25 mouse cellular contexts compared by ENCODE assay signal in the genomic region with DNA sequence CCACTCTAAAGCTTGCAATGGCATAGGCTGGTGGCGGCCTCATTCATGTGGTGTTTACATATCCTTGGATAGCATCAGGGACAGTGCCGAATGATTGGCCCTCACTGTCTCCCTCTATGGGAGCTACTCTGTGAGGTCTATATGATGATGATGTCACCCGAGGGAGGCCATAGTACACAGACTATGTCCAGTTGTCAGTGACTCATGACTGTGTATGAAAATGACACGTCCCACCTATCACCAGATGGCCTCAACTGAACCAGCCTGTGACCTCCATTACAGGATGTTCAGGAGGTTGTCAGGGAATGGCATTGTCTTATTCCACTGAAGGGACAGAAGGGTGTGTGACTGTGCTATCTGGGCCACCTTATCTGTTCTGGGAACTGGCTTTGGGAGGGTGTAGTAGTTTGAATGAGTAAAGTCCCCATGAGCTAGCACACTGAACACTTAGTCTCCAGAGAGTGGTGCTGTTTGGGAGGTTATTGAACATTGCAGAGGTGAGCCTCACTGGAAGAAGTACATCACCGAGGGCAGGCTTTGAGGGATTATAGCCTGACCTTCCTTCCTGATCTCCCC.
DNase-seq lines count a peak whose midpoint lies in the region; ATAC-seq lines count a peak whose summit lies in the region.
"Had no signal": no experiment of that assay in that cellular context is flagged by ENCODE, and none has a peak within 500 bp of the region (broad histone marks: within the 10 kb centered on the region; RNA-seq: fewer than 3 reads in every experiment).

No protein-coding gene starts in this region.

- no peaks in the 10 kb centered on the region for H3K27me3 ChIP-seq in liver, embryonic 11.5 days (replicated peaks; ENCODE audit: control insufficient read depth, insufficient read depth, low read length)
- no peaks in the 10 kb centered on the region for H3K27me3 ChIP-seq in stomach, embryonic 14.5 days (ENCODE audit: control insufficient read depth, insufficient read depth, low read length)
- H3K27me3 ChIP-seq: embryonic facial prominence, embryonic 13.5 days; hindbrain, embryonic 15.5 days; Patski had no signal

- 71% methylated on average over 5 of the region's 5 CpGs for WGBS in liver, embryonic 11.5 days
- WGBS in stomach, embryonic 14.5 days: 79% methylated on average over 5 of the region's 5 CpGs

- H3K9me3 ChIP-seq in liver, embryonic 11.5 days (ENCODE audit: control insufficient read depth, low read length): no peaks in the 10 kb centered on the region
- H3K9me3 ChIP-seq in stomach, embryonic 14.5 days (ENCODE audit: control insufficient read depth, low read depth, low read length): no peaks in the 10 kb centered on the region
- H3K9me3 ChIP-seq: embryonic facial prominence, embryonic 13.5 days; heart, embryonic 13.5 days; hindbrain, embryonic 15.5 days had no signal

- H3K4me2 ChIP-seq in liver, embryonic 11.5 days: peak overlapping the region; percentile 47
- H3K4me2 ChIP-seq in stomach, embryonic 14.5 days (replicated peaks; ENCODE audit: low read depth, low read length): no peak overlapping the region
- H3K4me2 ChIP-seq: embryonic facial prominence, embryonic 13.5 days; heart, embryonic 13.5 days; hindbrain, embryonic 15.5 days had no signal

- no peak overlapping the region for H3K4me3 ChIP-seq in liver, embryonic 11.5 days (ENCODE audit: low read depth, low read length)
- no peak overlapping the region for H3K4me3 ChIP-seq in stomach, embryonic 14.5 days (ENCODE audit: low read depth, low read length)
- H3K4me3 ChIP-seq: embryonic facial prominence, embryonic 13.5 days; heart, embryonic 13.5 days; hindbrain, embryonic 15.5 days; layer of hippocampus, adult 2 months; megakaryocyte, embryonic 14.5 days had no signal

- H3K36me3 ChIP-seq in liver, embryonic 11.5 days (ENCODE audit: control insufficient read depth, insufficient read depth, low read length): no peaks in the 10 kb centered on the region
- no peaks in the 10 kb centered on the region for H3K36me3 ChIP-seq in stomach, embryonic 14.5 days (ENCODE audit: control insufficient read depth, insufficient read depth, low read length)
- H3K36me3 ChIP-seq: embryonic facial prominence, embryonic 13.5 days; heart, embryonic 13.5 days; hindbrain, embryonic 15.5 days had no signal

- DNase-seq in 416B (ENCODE audit: low read depth): peak; percentile 5
- peak; percentile 59 for DNase-seq in c-Kit-positive CD71-positive TER-119-negative erythroid progenitor cells, embryonic 14.5 days (ENCODE audit: low read depth)
- DNase-seq in liver, embryonic 11.5 days (ENCODE audit: low spot score): no peak
- DNase-seq in urinary bladder, postnatal 4 days (ENCODE audit: low spot score in 2 of 2): no peak
- DNase-seq in spleen, postnatal 4 days (ENCODE audit: low spot score in 2 of 2): no peak
- DNase-seq in urinary bladder, adult 18-20 months (ENCODE audit: low spot score in 2 of 2): no peak
- DNase-seq: adrenal gland, adult 8-10 months; cerebellum, adult 11 months; cerebellum, postnatal 10 days; forebrain, postnatal 0 days; heart, postnatal 4 days; kidney, adult 2 months; kidney, postnatal 10 days; layer of hippocampus, postnatal 36 days; lung, postnatal 14 days; right cerebral cortex, postnatal 25 days; thymus, adult 18-20 months had no signal

- H3K9ac ChIP-seq in liver, embryonic 11.5 days (ENCODE audit: low read depth, low read length): no peak overlapping the region
- no peak overlapping the region for H3K9ac ChIP-seq in stomach, embryonic 14.5 days (replicated peaks; ENCODE audit: low read depth, low read length)
- H3K9ac ChIP-seq: embryonic facial prominence, embryonic 13.5 days; forebrain, postnatal 0 days; heart, embryonic 13.5 days; hindbrain, embryonic 15.5 days had no signal

- peaks cover 31% of the 10 kb centered on the region for H3K4me1 ChIP-seq in liver, embryonic 11.5 days (replicated peaks; ENCODE audit: control insufficient read depth, insufficient read depth, low read length)
- no peaks in the 10 kb centered on the region for H3K4me1 ChIP-seq in stomach, embryonic 14.5 days (ENCODE audit: control insufficient read depth, insufficient read depth, low read length)
- H3K4me1 ChIP-seq: hindbrain, embryonic 15.5 days had no signal

- peak overlapping the region; percentile 75 for H3K27ac ChIP-seq in liver, embryonic 11.5 days (ENCODE audit: low read depth, low read length)
- no peak overlapping the region for H3K27ac ChIP-seq in stomach, embryonic 14.5 days (ENCODE audit: low read length)
- H3K27ac ChIP-seq: embryonic facial prominence, embryonic 13.5 days; heart, embryonic 13.5 days; hindbrain, embryonic 15.5 days; layer of hippocampus, adult 2 months had no signal

- ATAC-seq in liver, embryonic 11.5 days (replicated peaks; ENCODE audit: low FRiP score): peak; percentile 82
- peak; percentile 35; the same call in 1 of the 2 replicates for ATAC-seq in stomach, embryonic 14.5 days (ENCODE audit: insufficient number of reproducible peaks, insufficient read depth, low FRiP score, low read depth)
- ATAC-seq: CD4-positive, CD25-positive, alpha-beta regulatory T cell, adult 4 months; forebrain, postnatal 0 days; Patski had no signal

Comparison
In these comparisons a context has a peak if more than half of its experiments do, and no peak if none do; other contexts are left out.
1. DNase-seq: peak in 416B (single experiment) and c-Kit-positive CD71-positive TER-119-negative erythroid progenitor cells, embryonic 14.5 days (single experiment); none in liver, embryonic 11.5 days (single experiment), urinary bladder, postnatal 4 days (0 of 2), spleen, postnatal 4 days (0 of 2) and urinary bladder, adult 18-20 months (0 of 2).